Mouse (Mus musculus) stomach, postnatal 0 days (tissue): Measurements from ENCODE around the gene Abcb6. TPM values are rescaled to one million over a fixed set of nuclear protein-coding genes. Genes with fewer than 3 reads are reported as not detected.

Experiments used
- ATAC-seq: fragments of 200-750 bp; cut with Nextera tagmentation; 2 replicates; pipeline ENCODE4 v1.8.0; 2017; ENCODE audit not compliant: low FRiP score, low TSS enrichment
- DNase-seq: peaks from one replicate; pipeline ENCODE4 v3.0.0-alpha.2; 2016; ENCODE audit warnings: low spot score
- H3K27ac ChIP-seq: fragments of 300-500 bp; sonication (generic); replicated peaks from 2 replicates; pipeline ENCODE4 v1.5.1; 2014; ENCODE audit warnings: mild to moderate bottlenecking, control low read depth
- H3K27me3 ChIP-seq: fragments of 300-500 bp; sonication (generic); 2 replicates; pipeline ENCODE4 v1.6.1; 2014; ENCODE audit warnings: low read length; ENCODE audit not compliant: control insufficient read depth, insufficient read depth
- H3K36me3 ChIP-seq: fragments of 300-500 bp; sonication (generic); 2 replicates; pipeline ENCODE4 v1.6.1; 2014; ENCODE audit warnings: low read length, mixed read lengths; ENCODE audit not compliant: control insufficient read depth, insufficient read depth
- H3K4me1 ChIP-seq: fragments of 300-500 bp; sonication (generic); replicated peaks from 2 replicates; pipeline ENCODE4 v1.6.1; 2014; ENCODE audit warnings: antibody characterized with exemption; ENCODE audit not compliant: control insufficient read depth, insufficient read depth
- H3K4me2 ChIP-seq: fragments of 300-500 bp; sonication (generic); replicated peaks from 2 replicates; pipeline ENCODE4 v1.6.1; 2014; ENCODE audit warnings: low read depth, mild to moderate bottlenecking, control low read depth, moderate library complexity
- H3K4me3 ChIP-seq: fragments of 300-500 bp; sonication (generic); 2 replicates; pipeline ENCODE4 v1.5.1; 2014; ENCODE audit warnings: low read depth, low read length, control low read depth
- H3K9ac ChIP-seq: fragments of 300-500 bp; sonication (generic); 2 replicates; pipeline ENCODE4 v1.6.1; 2014; ENCODE audit warnings: mild to moderate bottlenecking, low read length, control low read depth, mixed read lengths
- H3K9me3 ChIP-seq: fragments of 300-500 bp; sonication (generic); 2 replicates; pipeline ENCODE4 v1.6.1; 2016; ENCODE audit warnings: low read length; ENCODE audit not compliant: control insufficient read depth
- CTCF ChIP-seq: IDR thresholded peaks from 2 replicates; pipeline ENCODE4 v1.5.1; 2016; ENCODE audit warnings: antibody characterized with exemption, low read depth, mild to moderate bottlenecking, moderate library complexity
- EP300 ChIP-seq: optimal IDR thresholded peaks from 2 replicates; pipeline ENCODE3; 2016; ENCODE audit warnings: antibody characterized with exemption
- WGBS: fragments of 180-500 bp; shearing (Covaris S2); extraction: QIAGEN DNeasy Blood & Tissue Kit; methylation state at CpG from one replicate; pipeline ENCODE4 v1.1.7; 2014; 5-methylcytosine and 5-hydroxymethylcytosine counted together
- microRNA-seq: library from miRNA; unstranded; fragments of <30 nt; microRNA quantifications from one replicate; pipeline ENCODE4, GENCODE M21; 2016
- polyA plus RNA-seq: library from polyadenylated mRNA; unstranded; fragments of >200 nt; fragmentation: Nextera tagmentation; extraction: Ambion mirVana; gene quantifications from 2 replicates; pipeline ENCODE4 v1.2.1, GENCODE M21; 2015

Gene Abcb6
- polyA plus RNA-seq, 1 experiment from 2014 or later: 20.9 TPM

GRCm38 (mm10) chr1:75124346-75125321, 55.6 kb downstream of the Abcb6 start, which contains the start of gene Nhej1:
Gene Nhej1, minus strand, starts transcription at chr1:75125200.
- peak within 1 kb of the TSS; percentile 97 for H3K27ac ChIP-seq
- ATAC-seq (peak; percentile 97), DNase-seq (peak; percentile 98)
- peak within 1 kb of the TSS; percentile 62 for H3K9ac ChIP-seq
- H3K4me1 ChIP-seq: peaks cover 4% of the 10 kb centered on the region
- no peaks in the 10 kb centered on the region for H3K27me3 ChIP-seq
- H3K9me3 ChIP-seq: no peaks in the 10 kb centered on the region
- H3K4me3 ChIP-seq: peak within 1 kb of the TSS; percentile 51
- H3K36me3 ChIP-seq: no peaks in the 10 kb centered on the region
- peak within 1 kb of the TSS; percentile 51 for H3K4me2 ChIP-seq
- 1% methylated on average over 56 of the region's 56 CpGs for WGBS
- TF ChIP-seq EP300 (peak; percentile 17), CTCF (peak; percentile 90)

- H3K9ac ChIP-seq: no peak overlapping the region
- H3K27ac ChIP-seq: no peak overlapping the region
- peak; percentile 55 for TF ChIP-seq CTCF
- no peak for TF ChIP-seq EP300
- H3K4me2 ChIP-seq: no peak overlapping the region
- no peak overlapping the region for H3K4me3 ChIP-seq
- 76% methylated on average over 3 of the region's 3 CpGs for WGBS
- H3K4me1 ChIP-seq: peaks cover 4% of the 10 kb centered on the region
- no peak for DNase-seq
- H3K27me3 ChIP-seq: no peaks in the 10 kb centered on the region
- no peaks in the 10 kb centered on the region for H3K9me3 ChIP-seq
- no peaks in the 10 kb centered on the region for H3K36me3 ChIP-seq
- no peak for ATAC-seq
These were observed 58.0 kb downstream of the Abcb6 start for GRCm38 (mm10) chr1:75122211-75122610.

Small RNAs within 50 kb of the gene (microRNA-seq; reads per million reads assigned to microRNA genes)
- gene Gm27943: not detected

Other genes starting within 250 kb of the Abcb6 start
- gene Cfap65, start 244.8 kb downstream of the Abcb6 start, polyA plus RNA-seq: 0.04 TPM in 1 of 2 replicates, not detected in the other
- gene Ihh, start 228.7 kb downstream of the Abcb6 start, polyA plus RNA-seq: 25.1 and 25.8 TPM in 2 replicates
- 3.5 and 4.2 TPM in 2 replicates for gene Nhej1, start 55.2 kb downstream of the Abcb6 start, polyA plus RNA-seq
- gene Slc23a3, start 46.5 kb downstream of the Abcb6 start, polyA plus RNA-seq: 2.2 TPM in 2 replicates
- 35.1 and 38.3 TPM in 2 replicates for gene Cnppd1, start 37.7 kb downstream of the Abcb6 start, polyA plus RNA-seq
- gene Retreg2, start 37.6 kb downstream of the Abcb6 start, polyA plus RNA-seq: 30.4 and 31.2 TPM in 2 replicates
- 43.0 and 44.5 TPM in 2 replicates for gene Zfand2b, start 11.7 kb downstream of the Abcb6 start, polyA plus RNA-seq
- 12.9 and 13.6 TPM in 2 replicates for gene Ankzf1, start 11.8 kb upstream of the Abcb6 start, polyA plus RNA-seq
- 17.4 and 18.8 TPM in 2 replicates for gene Atg9a, start 11.8 kb upstream of the Abcb6 start, polyA plus RNA-seq
- gene Glb1l, start 30.4 kb upstream of the Abcb6 start, polyA plus RNA-seq: 5.2 and 7.1 TPM in 2 replicates
- 57.9 and 58.1 TPM in 2 replicates for gene Stk16, start 30.4 kb upstream of the Abcb6 start, polyA plus RNA-seq
- 314 and 325 TPM in 2 replicates for gene Tuba4a, start 39.5 kb upstream of the Abcb6 start, polyA plus RNA-seq
- 0.25 TPM in 1 of 2 replicates, not detected in the other for gene A630095N17Rik, start 51.7 kb upstream of the Abcb6 start, polyA plus RNA-seq
- gene Dnajb2, start 56.0 kb upstream of the Abcb6 start, polyA plus RNA-seq: 24.2 and 25.8 TPM in 2 replicates
- gene Ptprn, start 84.1 kb upstream of the Abcb6 start, polyA plus RNA-seq: 2.3 and 2.5 TPM in 2 replicates
- gene Resp18, start 98.0 kb upstream of the Abcb6 start, polyA plus RNA-seq: 7.7 and 8.7 TPM in 2 replicates
- 104 and 108 TPM in 2 replicates for gene Dnpep, start 137.6 kb upstream of the Abcb6 start, polyA plus RNA-seq
- 223 and 291 TPM in 2 replicates for gene Des, start 179.9 kb upstream of the Abcb6 start, polyA plus RNA-seq
- 28.8 and 30.0 TPM in 2 replicates for gene Speg, start 194.9 kb upstream of the Abcb6 start, polyA plus RNA-seq